Mouse (Mus musculus): ENCODE measurements around the gene Ptgr1. TPM values are rescaled to one million over a fixed set of nuclear protein-coding genes. Genes with fewer than 3 reads are reported as not detected.

Gene Ptgr1
- total RNA-seq, 1 experiment, result 14.4 TPM

DNA sequence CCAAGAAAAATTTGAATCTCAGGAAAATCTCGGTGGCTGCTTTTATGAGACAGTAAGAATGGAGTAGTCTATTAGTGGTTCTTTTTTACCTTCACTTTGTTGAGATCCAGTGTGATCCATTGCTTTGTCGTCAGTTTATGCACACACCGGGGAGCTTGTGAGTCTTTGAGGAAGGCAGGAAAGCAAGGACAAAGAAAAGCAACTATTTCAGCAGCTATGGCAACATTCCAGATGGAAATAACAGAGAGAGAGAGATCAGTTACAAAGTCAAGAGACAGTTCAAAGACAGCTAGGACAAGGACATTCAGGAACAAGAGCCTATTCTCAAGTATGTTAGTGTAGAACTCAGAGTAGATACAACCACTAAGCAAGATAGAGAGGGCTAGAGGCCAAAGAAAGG, 51.1 kb downstream of the Ptgr1 start:
- no peak overlapping the region for H3K4me3 ChIP-seq (ENCODE audit: insufficient read depth in 1 of 2, low read depth in 1 of 2, low read length in 2 of 2, poor library complexity in 1 of 2, severe bottlenecking in 1 of 2)
- no peaks in the 10 kb centered on the region for H3K4me1 ChIP-seq (ENCODE audit: control insufficient read depth in 2 of 2, insufficient read depth in 2 of 2, low read length in 2 of 2, poor library complexity in 1 of 2)
- no peak overlapping the region for H3K9ac ChIP-seq (ENCODE audit: insufficient read depth, low read depth, low read length, poor library complexity, severe bottlenecking)
- H3K9me3 ChIP-seq (ENCODE audit: control insufficient read depth, insufficient read depth, low read depth, low read length), result no peaks in the 10 kb centered on the region
- TF ChIP-seq MAFK (IDR thresholded peaks at IDR 0.05; ENCODE audit: insufficient read depth, low read depth, low read length) (no peak), ZC3H11A (IDR thresholded peaks at IDR 0.05; ENCODE audit: borderline replicate concordance, low read depth, low read length) (no peak), CHD2 (IDR thresholded peaks at IDR 0.05; ENCODE audit: low read depth, low read length) (no peak), ZNF384 (IDR thresholded peaks at IDR 0.05; ENCODE audit: low read depth, low read length) (no peak), HCFC1 (IDR thresholded peaks at IDR 0.05; ENCODE audit: borderline replicate concordance, insufficient read depth, low read length) (no peak)
- in situ Hi-C loops (cut with MboI; ENCODE audit: low sequenced_read_pairs in 2 of 2, unreplicated experiment in 2 of 2), result no loop called here
- DNase-seq (ENCODE audit: low read depth, low spot score), result no peak
- no peaks in the 10 kb centered on the region for H3K36me3 ChIP-seq (ENCODE audit: control insufficient read depth, insufficient read depth, low read length, poor library complexity, severe bottlenecking)
- no peak overlapping the region for H3K27ac ChIP-seq (ENCODE audit: insufficient read depth, low read depth, low read length, poor library complexity, severe bottlenecking)

DNA sequence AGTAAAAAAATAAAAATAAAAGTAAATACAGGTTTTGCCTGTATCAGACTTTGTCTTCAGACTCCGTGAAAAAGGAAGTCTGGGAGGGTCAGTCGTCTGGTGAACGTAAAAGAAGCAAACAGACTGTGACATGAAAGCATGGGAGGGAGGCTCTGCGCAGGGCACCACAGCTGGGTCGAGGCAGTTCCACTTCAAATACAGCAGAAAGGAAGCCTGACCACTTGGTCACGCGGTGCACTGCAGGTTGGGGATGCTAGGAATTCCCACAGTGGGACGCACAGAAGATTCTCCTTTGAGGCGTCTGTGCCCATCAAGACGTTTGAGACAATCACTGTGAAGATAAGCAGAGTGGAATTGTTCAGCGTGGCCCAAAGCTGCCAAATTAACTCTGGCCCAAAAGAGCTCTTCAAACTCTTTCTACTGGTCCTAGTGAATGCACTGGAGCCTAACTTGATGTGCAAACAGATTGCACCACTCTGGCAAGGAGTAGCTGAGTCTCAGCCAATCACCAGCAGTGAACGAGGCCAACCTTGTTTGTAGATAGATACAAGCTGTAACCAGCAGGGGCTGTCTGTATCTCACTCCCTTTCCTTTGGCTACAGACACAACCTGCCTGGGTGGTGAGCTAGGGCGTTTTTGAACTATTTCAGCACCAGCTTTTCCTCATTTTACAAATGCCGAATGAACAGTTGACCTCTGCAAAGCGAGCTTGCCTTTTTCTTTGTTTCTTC, 52.0 kb downstream of the Ptgr1 start:
- in situ Hi-C loops (cut with MboI; ENCODE audit: low sequenced_read_pairs in 2 of 2, unreplicated experiment in 2 of 2), result no loop called here

GRCm38 (mm10) chr4:58934308-58934707, 52.6 kb downstream of the Ptgr1 start:
- Histone ChIP-seq H3K9me3 (ENCODE audit: control insufficient read depth, insufficient read depth, low read depth, low read length) (no peaks in the 10 kb centered on the region), H3K9ac (ENCODE audit: insufficient read depth, low read depth, low read length, poor library complexity, severe bottlenecking) (no peak overlapping the region)
- in situ Hi-C loops (cut with MboI; ENCODE audit: low sequenced_read_pairs in 2 of 2, unreplicated experiment in 2 of 2), result no loop called here

More for the DNA sequence above, 52.0 kb downstream of the Ptgr1 start:
- Histone ChIP-seq H3K27ac (ENCODE audit: insufficient read depth, low read depth, low read length, poor library complexity, severe bottlenecking) (no peak overlapping the region), H3K36me3 (ENCODE audit: control insufficient read depth, insufficient read depth, low read length, poor library complexity, severe bottlenecking) (no peaks in the 10 kb centered on the region), H3K9ac (ENCODE audit: insufficient read depth, low read depth, low read length, poor library complexity, severe bottlenecking) (no peak overlapping the region), H3K9me3 (ENCODE audit: control insufficient read depth, insufficient read depth, low read depth, low read length) (no peaks in the 10 kb centered on the region), H3K4me3 (ENCODE audit: insufficient read depth in 1 of 2, low read depth in 1 of 2, low read length in 2 of 2, poor library complexity in 1 of 2, severe bottlenecking in 1 of 2) (no peak overlapping the region), H3K4me1 (ENCODE audit: control insufficient read depth in 2 of 2, insufficient read depth in 2 of 2, low read length in 2 of 2, poor library complexity in 1 of 2) (no peaks in the 10 kb centered on the region)
- TF ChIP-seq ZC3H11A (IDR thresholded peaks at IDR 0.05; ENCODE audit: borderline replicate concordance, low read depth, low read length) (no peak), ZNF384 (IDR thresholded peaks at IDR 0.05; ENCODE audit: low read depth, low read length) (no peak), MAFK (IDR thresholded peaks at IDR 0.05; ENCODE audit: insufficient read depth, low read depth, low read length) (no peak), CHD2 (IDR thresholded peaks at IDR 0.05; ENCODE audit: low read depth, low read length) (no peak), HCFC1 (IDR thresholded peaks at IDR 0.05; ENCODE audit: borderline replicate concordance, insufficient read depth, low read length) (no peak)
- no peak for DNase-seq (ENCODE audit: low read depth, low spot score)

GRCm38 (mm10) chr4:58932541-58932940, 54.4 kb downstream of the Ptgr1 start:
- Histone ChIP-seq H3K4me1 (ENCODE audit: control insufficient read depth in 2 of 2, insufficient read depth in 2 of 2, low read length in 2 of 2, poor library complexity in 1 of 2) (no peaks in the 10 kb centered on the region), H3K4me3 (ENCODE audit: insufficient read depth in 1 of 2, low read depth in 1 of 2, low read length in 2 of 2, poor library complexity in 1 of 2, severe bottlenecking in 1 of 2) (no peak overlapping the region), H3K9me3 (ENCODE audit: control insufficient read depth, insufficient read depth, low read depth, low read length) (no peaks in the 10 kb centered on the region), H3K9ac (ENCODE audit: insufficient read depth, low read depth, low read length, poor library complexity, severe bottlenecking) (no peak overlapping the region), H3K36me3 (ENCODE audit: control insufficient read depth, insufficient read depth, low read length, poor library complexity, severe bottlenecking) (no peaks in the 10 kb centered on the region), H3K27ac (ENCODE audit: insufficient read depth, low read depth, low read length, poor library complexity, severe bottlenecking) (no peak overlapping the region)
- in situ Hi-C loops (cut with MboI; ENCODE audit: low sequenced_read_pairs in 2 of 2, unreplicated experiment in 2 of 2), result no loop called here
- no peak for TF ChIP-seq MAFK (IDR thresholded peaks at IDR 0.05; ENCODE audit: insufficient read depth, low read depth, low read length)
- no peak for DNase-seq (ENCODE audit: low read depth, low spot score)

More at GRCm38 (mm10) chr4:58934308-58934707, 52.6 kb downstream of the Ptgr1 start:
- TF ChIP-seq ZC3H11A (IDR thresholded peaks at IDR 0.05; ENCODE audit: borderline replicate concordance, low read depth, low read length), result no peak
- TF ChIP-seq CHD2 (IDR thresholded peaks at IDR 0.05; ENCODE audit: low read depth, low read length), result no peak
- no peak for TF ChIP-seq MAFK (IDR thresholded peaks at IDR 0.05; ENCODE audit: insufficient read depth, low read depth, low read length)
- no peak for TF ChIP-seq ZNF384 (IDR thresholded peaks at IDR 0.05; ENCODE audit: low read depth, low read length)
- no peak for TF ChIP-seq HCFC1 (IDR thresholded peaks at IDR 0.05; ENCODE audit: borderline replicate concordance, insufficient read depth, low read length)
- no peak overlapping the region for H3K4me3 ChIP-seq (ENCODE audit: insufficient read depth in 1 of 2, low read depth in 1 of 2, low read length in 2 of 2, poor library complexity in 1 of 2, severe bottlenecking in 1 of 2)
- no peaks in the 10 kb centered on the region for H3K36me3 ChIP-seq (ENCODE audit: control insufficient read depth, insufficient read depth, low read length, poor library complexity, severe bottlenecking)
- no peak for DNase-seq (ENCODE audit: low read depth, low spot score)
- H3K4me1 ChIP-seq (ENCODE audit: control insufficient read depth in 2 of 2, insufficient read depth in 2 of 2, low read length in 2 of 2, poor library complexity in 1 of 2), result no peaks in the 10 kb centered on the region
- H3K27ac ChIP-seq (ENCODE audit: insufficient read depth, low read depth, low read length, poor library complexity, severe bottlenecking), result no peak overlapping the region

GRCm38 (mm10) chr4:58927661-58928060, 59.3 kb downstream of the Ptgr1 start:
- Histone ChIP-seq H3K9me3 (ENCODE audit: control insufficient read depth, insufficient read depth, low read depth, low read length) (no peaks in the 10 kb centered on the region), H3K9ac (ENCODE audit: insufficient read depth, low read depth, low read length, poor library complexity, severe bottlenecking) (no peak overlapping the region), H3K27ac (ENCODE audit: insufficient read depth, low read depth, low read length, poor library complexity, severe bottlenecking) (no peak overlapping the region), H3K4me3 (ENCODE audit: insufficient read depth in 1 of 2, low read depth in 1 of 2, low read length in 2 of 2, poor library complexity in 1 of 2, severe bottlenecking in 1 of 2) (no peak overlapping the region), H3K4me1 (ENCODE audit: control insufficient read depth in 2 of 2, insufficient read depth in 2 of 2, low read length in 2 of 2, poor library complexity in 1 of 2) (no peaks in the 10 kb centered on the region), H3K36me3 (ENCODE audit: control insufficient read depth, insufficient read depth, low read length, poor library complexity, severe bottlenecking) (no peaks in the 10 kb centered on the region)
- TF ChIP-seq ZC3H11A (IDR thresholded peaks at IDR 0.05; ENCODE audit: borderline replicate concordance, low read depth, low read length), result no peak
- TF ChIP-seq HCFC1 (IDR thresholded peaks at IDR 0.05; ENCODE audit: borderline replicate concordance, insufficient read depth, low read length), result no peak
- no peak for TF ChIP-seq MAFK (IDR thresholded peaks at IDR 0.05; ENCODE audit: insufficient read depth, low read depth, low read length)
- TF ChIP-seq CHD2 (IDR thresholded peaks at IDR 0.05; ENCODE audit: low read depth, low read length), result no peak
- no peak for TF ChIP-seq ZNF384 (IDR thresholded peaks at IDR 0.05; ENCODE audit: low read depth, low read length)
- in situ Hi-C loops (cut with MboI; ENCODE audit: low sequenced_read_pairs in 2 of 2, unreplicated experiment in 2 of 2), result no loop called here
- no peak for DNase-seq (ENCODE audit: low read depth, low spot score)
